Mouse (Mus musculus): ENCODE measurements around the gene Car6.

DNA sequence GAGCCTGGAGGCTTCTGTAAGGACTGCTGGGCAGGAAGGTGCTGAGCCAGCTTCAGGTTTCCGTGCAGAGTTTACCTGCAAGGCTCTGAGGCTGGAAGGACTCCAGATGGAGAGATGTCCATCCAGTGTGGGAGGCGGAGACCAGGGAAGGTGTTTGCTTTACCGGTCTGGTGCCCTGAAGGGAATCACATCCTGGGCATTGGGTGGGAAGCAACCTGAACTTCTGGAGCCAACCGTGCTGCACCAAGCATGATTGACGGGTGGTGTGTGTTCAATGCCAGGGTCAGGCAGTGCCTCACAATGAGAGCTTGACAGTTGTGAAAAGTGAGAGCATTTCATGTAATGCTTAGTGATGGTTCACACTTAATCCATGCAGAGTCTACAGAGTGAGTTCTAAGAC is 47.8 kb upstream of the Car6 start:
- TF ChIP-seq CTCF (IDR thresholded peaks at IDR 0.05), result no peak
- no peak for TF ChIP-seq EP300 (IDR thresholded peaks at IDR 0.05)
